In genomic region chr12:5359065-5359464, GRCm38 (mm10) we compare ENCODE assay signal across 9 mouse cellular contexts. TPM values are rescaled to one million over a fixed set of nuclear protein-coding genes. Genes with fewer than 3 reads are reported as not detected.
DNase-seq lines count a peak whose midpoint lies in the region; ATAC-seq lines count a peak whose summit lies in the region.
"Had no signal": no experiment of that assay in that cellular context is flagged by ENCODE, and none has a peak within 500 bp of the region (broad histone marks: within the 10 kb centered on the region; RNA-seq: fewer than 3 reads in every experiment).

No protein-coding gene starts in this region.

- H3K4me3 ChIP-seq in forebrain, embryonic 16.5 days (replicated peaks; ENCODE audit: low read length): no peak overlapping the region
- H3K4me3 ChIP-seq: myocyte had no signal

- WGBS in forebrain, embryonic 16.5 days: 26% methylated on average over 5 of the region's 5 CpGs

- H3K36me3 ChIP-seq in forebrain, embryonic 16.5 days (ENCODE audit: control insufficient read depth, insufficient read depth): no peaks in the 10 kb centered on the region

- H3K9me3 ChIP-seq in forebrain, embryonic 16.5 days (ENCODE audit: control insufficient read depth, low read length): no peaks in the 10 kb centered on the region

- peak overlapping the region; percentile 51 for H3K27ac ChIP-seq in forebrain, embryonic 16.5 days (ENCODE audit: low read length)

- DNase-seq in adrenal gland, adult 18-20 months (ENCODE audit: low spot score in 2 of 2): peak; percentile 38 to 52
- no peak for DNase-seq in adrenal gland, adult 8-10 months
- DNase-seq in kidney, postnatal 10 days: peak; percentile 61
- DNase-seq in kidney, adult 11 months: no peak
- DNase-seq in MN1 (ENCODE audit: low spot score): peak; percentile 22
- DNase-seq in spleen, postnatal 10 days (ENCODE audit: low spot score in 2 of 2): no peak

- H3K4me1 ChIP-seq in forebrain, embryonic 16.5 days (replicated peaks; ENCODE audit: control insufficient read depth, insufficient read depth, low read length): peaks cover 20% of the 10 kb centered on the region

- peak; percentile 54 for ATAC-seq in forebrain, embryonic 16.5 days
- no peak for ATAC-seq in megakaryocyte, adult 5-6 weeks (ENCODE audit: poor library complexity, severe bottlenecking)

- H3K9ac ChIP-seq in forebrain, embryonic 16.5 days (replicated peaks; ENCODE audit: low read depth, low read length): peak overlapping the region; percentile 36; the same call in 1 of the 2 replicates

- H3K4me2 ChIP-seq in forebrain, embryonic 16.5 days (ENCODE audit: low read length): peak overlapping the region; percentile 14; the same call in 1 of the 2 replicates

- H3K27me3 ChIP-seq in forebrain, embryonic 16.5 days (replicated peaks; ENCODE audit: control insufficient read depth, insufficient read depth, low read length): no peaks in the 10 kb centered on the region

RNA-seq across cellular contexts. Expression of gene Klhl29, which starts 16.4 kb away (rescaled TPM):
- 10 to 100 TPM in 1 of 2 experiments, 1 to 10 TPM in 1; 9.2 to 20.5 TPM for total RNA-seq in adrenal gland, adult 18-20 months (2021)
- total RNA-seq in adrenal gland, adult 8-10 months (2022): 10 to 100 TPM; 17.1 to 26.7 (median 20.1) TPM
- polyA plus RNA-seq in forebrain, embryonic 16.5 days (2015; fragmentation: Nextera tagmentation; extraction: Ambion mirVana): 5.3 and 7.3 TPM in 2 replicates
- total RNA-seq in megakaryocyte, adult 5-6 weeks (2015): 0.02 TPM in 1 of 2 replicates, not detected in the other
- total RNA-seq in megakaryocyte, adult 5-6 weeks (2017): not detected in 2 replicates

Comparison
In these comparisons a context has a peak if more than half of its experiments do, and no peak if none do; other contexts are left out.
1. DNase-seq: peak in adrenal gland, adult 18-20 months (2 of 2), kidney, postnatal 10 days (single experiment) and MN1 (single experiment); none in adrenal gland, adult 8-10 months (single experiment), kidney, adult 11 months (single experiment) and spleen, postnatal 10 days (0 of 2).
2. RNA of gene Klhl29, which starts 16.4 kb away (total RNA-seq): 17.1 to 26.7 TPM in adrenal gland, adult 8-10 months and 9.2 to 20.5 TPM in adrenal gland, adult 18-20 months; 0.02 TPM in megakaryocyte, adult 5-6 weeks; every median in the first group is over 10 times any median in the second.